Mouse (Mus musculus): ENCODE measurements around the gene Nfxl1. TPM values are rescaled to one million over a fixed set of nuclear protein-coding genes. Genes with fewer than 3 reads are reported as not detected.

Nfxl1 gene
- polyA plus RNA-seq, 1 experiment from 2014 or later, result 19.2 TPM

GRCm38 (mm10) chr5:72491232-72491631 lies 68.3 kb downstream of the Nfxl1 start:
- Histone ChIP-seq H3K9ac (no peak overlapping the region), H3K36me3 (no peaks in the 10 kb centered on the region), H3K4me2 (replicated peaks) (no peak overlapping the region), H3K27me3 (peaks cover 12% of the 10 kb centered on the region; the same call in 1 of the 2 replicates), H3K9me3 (no peaks in the 10 kb centered on the region), H3K4me3 (no peak overlapping the region), H3K27ac (no peak overlapping the region), H3K4me1 (peaks cover 5% of the 10 kb centered on the region; the same call in 1 of the 2 replicates)
- ATAC-seq (ENCODE audit: low FRiP score, low read depth), result no peak
- WGBS, result 51% methylated on average over 2 of the region's 2 CpGs

- 14% methylated on average over 7 of the region's 7 CpGs for WGBS
- no peak for ATAC-seq (ENCODE audit: low FRiP score, low read depth)
Measured at GRCm38 (mm10) chr5:72480456-72480855, 79.0 kb downstream of the Nfxl1 start.

DNA sequence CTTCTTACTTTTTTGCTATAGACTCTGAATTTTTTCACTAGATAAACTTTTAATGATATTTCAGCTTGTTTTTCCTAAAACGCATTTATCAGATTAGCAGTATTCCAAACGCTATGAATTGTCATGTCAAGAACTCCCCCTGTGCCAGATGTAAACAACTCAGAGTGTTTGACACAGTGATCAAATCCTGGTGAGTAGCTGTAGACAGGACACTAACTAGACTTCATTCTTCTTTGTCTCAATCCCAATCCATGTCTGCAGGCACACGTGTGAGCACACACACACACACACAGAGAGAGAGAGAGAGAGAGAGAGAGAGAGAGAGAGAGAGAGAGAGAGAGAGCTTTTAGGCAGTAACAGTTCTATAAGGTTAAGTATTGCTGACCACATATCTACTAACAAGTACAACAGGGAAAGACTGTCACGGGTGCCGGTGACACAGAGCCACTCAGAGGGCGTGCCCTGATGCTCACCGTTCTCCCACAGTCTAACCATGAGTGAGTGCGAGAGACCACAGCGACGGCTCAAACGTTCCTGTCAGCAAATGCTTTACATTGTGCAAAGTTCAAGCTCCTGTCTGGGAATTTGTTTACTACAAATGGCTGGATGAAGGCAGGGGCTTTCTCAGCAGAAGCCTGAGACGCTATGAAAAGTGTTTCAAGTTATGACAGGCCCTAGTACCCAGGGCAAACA lies 87.0 kb downstream of the Nfxl1 start:
- Histone ChIP-seq H3K36me3 (no peaks in the 10 kb centered on the region), H3K27me3 (no peaks in the 10 kb centered on the region), H3K4me1 (no peaks in the 10 kb centered on the region), H3K27ac (no peak overlapping the region), H3K4me2 (replicated peaks) (no peak overlapping the region), H3K9me3 (no peaks in the 10 kb centered on the region), H3K4me3 (no peak overlapping the region), H3K9ac (no peak overlapping the region)
- no peak for ATAC-seq (ENCODE audit: low FRiP score, low read depth)
- WGBS, result 68% methylated on average over 12 of the region's 12 CpGs

More at GRCm38 (mm10) chr5:72480456-72480855, 79.0 kb downstream of the Nfxl1 start:
- H3K27ac ChIP-seq, result no peak overlapping the region
- H3K4me2 ChIP-seq (replicated peaks), result no peak overlapping the region
- no peak overlapping the region for H3K4me3 ChIP-seq
- H3K36me3 ChIP-seq, result no peaks in the 10 kb centered on the region
- H3K4me1 ChIP-seq, result no peaks in the 10 kb centered on the region
- no peaks in the 10 kb centered on the region for H3K27me3 ChIP-seq
- no peak overlapping the region for H3K9ac ChIP-seq
- H3K9me3 ChIP-seq, result no peaks in the 10 kb centered on the region

GRCm38 (mm10) chr5:72471746-72472145 lies 87.7 kb downstream of the Nfxl1 start:
- Histone ChIP-seq H3K4me2 (replicated peaks) (no peak overlapping the region), H3K36me3 (no peaks in the 10 kb centered on the region), H3K9me3 (no peaks in the 10 kb centered on the region), H3K27ac (no peak overlapping the region), H3K4me3 (no peak overlapping the region), H3K27me3 (no peaks in the 10 kb centered on the region), H3K4me1 (no peaks in the 10 kb centered on the region), H3K9ac (no peak overlapping the region)
- ATAC-seq (ENCODE audit: low FRiP score, low read depth), result no peak
- WGBS, result 84% methylated on average over 7 of the region's 7 CpGs

DNA sequence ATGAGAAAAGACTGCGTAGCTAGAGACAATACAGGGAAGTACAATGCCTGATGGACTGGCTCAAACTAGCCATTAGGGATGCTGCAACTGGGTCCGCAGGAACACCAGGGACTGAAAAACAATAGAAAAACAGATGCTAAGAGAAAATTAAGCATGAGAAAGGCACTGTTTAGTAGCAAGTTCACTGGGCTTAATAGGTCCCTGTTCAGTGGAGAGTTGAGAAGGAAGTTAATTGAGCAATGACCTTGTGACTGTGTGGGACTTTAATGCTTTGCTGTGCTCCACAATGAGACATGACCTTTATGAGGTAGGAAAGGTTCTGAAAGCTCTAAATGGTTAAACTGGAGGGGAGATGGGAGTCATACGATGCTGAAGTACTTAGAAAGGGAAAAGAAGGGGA lies 94.6 kb downstream of the Nfxl1 start:
- 62% methylated on average over 3 of the region's 3 CpGs for WGBS
- no peak overlapping the region for H3K4me3 ChIP-seq
- H3K4me2 ChIP-seq (replicated peaks), result no peak overlapping the region
- H3K27me3 ChIP-seq, result no peaks in the 10 kb centered on the region
- no peaks in the 10 kb centered on the region for H3K36me3 ChIP-seq
- ATAC-seq (ENCODE audit: low FRiP score, low read depth), result no peak
- no peaks in the 10 kb centered on the region for H3K9me3 ChIP-seq
- no peak overlapping the region for H3K27ac ChIP-seq
- no peaks in the 10 kb centered on the region for H3K4me1 ChIP-seq
- H3K9ac ChIP-seq, result no peak overlapping the region

Other genes with a start within 250 kb of the Nfxl1 start
- 4.0 and 4.5 TPM in 2 replicates for gene Corin, start 55.2 kb downstream of the Nfxl1 start, polyA plus RNA-seq (2015; fragmentation: Nextera tagmentation; extraction: Ambion mirVana)
- gene Zar1, start 21.6 kb upstream of the Nfxl1 start, polyA plus RNA-seq (2015; fragmentation: Nextera tagmentation; extraction: Ambion mirVana), result 0.84 and 1.9 TPM in 2 replicates
- 0.71 and 0.80 TPM in 2 replicates for gene Gm5868, start 27.9 kb upstream of the Nfxl1 start, polyA plus RNA-seq (2015; fragmentation: Nextera tagmentation; extraction: Ambion mirVana)
- gene Cnga1, start 84.6 kb upstream of the Nfxl1 start, polyA plus RNA-seq (2015; fragmentation: Nextera tagmentation; extraction: Ambion mirVana), result not detected in 2 replicates
- gene Nipal1, start 88.1 kb upstream of the Nfxl1 start, polyA plus RNA-seq (2015; fragmentation: Nextera tagmentation; extraction: Ambion mirVana), result 3.7 and 4.0 TPM in 2 replicates
- 0.11 and 0.18 TPM in 2 replicates for gene Txk, start 193.1 kb upstream of the Nfxl1 start, polyA plus RNA-seq (2015; fragmentation: Nextera tagmentation; extraction: Ambion mirVana)

Data from limb, embryonic 13.5 days (tissue).